Mouse (Mus musculus) brain, adult 10 weeks (tissue): ENCODE data around the gene Olfr1346. TPM values are rescaled to one million over a fixed set of nuclear protein-coding genes. Genes with fewer than 3 reads are reported as not detected.

ENCODE experiments used
- polyA plus RNA-seq: library from polyadenylated mRNA; stranded (reverse); fragments of 350-450 nt; fragmentation: Illumina TruSeq; extraction: RNeasy Lipid Tissue Mini Kit (QIAGEN cat#74804); gene quantifications from one replicate; pipeline ENCODE4 v1.2.3, GENCODE M21; 2015; ENCODE audit warnings: low read depth, low replicate concordance

Gene Olfr1346
- polyA plus RNA-seq = not detected

DNA sequence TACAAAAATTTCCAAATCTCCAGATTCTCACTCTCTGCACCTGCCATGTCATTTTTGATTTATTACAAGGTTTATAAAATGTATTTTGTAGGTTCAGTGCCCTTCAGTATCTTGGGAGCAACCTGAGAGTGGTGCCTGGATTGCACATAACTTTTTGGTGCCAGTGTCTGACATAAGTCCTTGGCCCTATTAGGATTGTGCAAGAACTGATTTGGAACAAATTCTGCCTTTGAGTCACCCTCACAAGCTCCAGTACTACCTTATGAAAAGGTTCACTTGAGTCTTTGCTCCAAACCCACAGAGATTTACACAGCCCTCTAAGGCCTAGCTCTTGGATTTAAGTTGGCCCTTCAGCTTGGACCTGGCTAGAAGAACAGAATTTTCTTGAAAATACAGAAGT, at the start of gene Olfr1346:
Olfr1346 (plus strand) TSS at position 151 of the 400 bp plus-strand sequence.

DNA sequence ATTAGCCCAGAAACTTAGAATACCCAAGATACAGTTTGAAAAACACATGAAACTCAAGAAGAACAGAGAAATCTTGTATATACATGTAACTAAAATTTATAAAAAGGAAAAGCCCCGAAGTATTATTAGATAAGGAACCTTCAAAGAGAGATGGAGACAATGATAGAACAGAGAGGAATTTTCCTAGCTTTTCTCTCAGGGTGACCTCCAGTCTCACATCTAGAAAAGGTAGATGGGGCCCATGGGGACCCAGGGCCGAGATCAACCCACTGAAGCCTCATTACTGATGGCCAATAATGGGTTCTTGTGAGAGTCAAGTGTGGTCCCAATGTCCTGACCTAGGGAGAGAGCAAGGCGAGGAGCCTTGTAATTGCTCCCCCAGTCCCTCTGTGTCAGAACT, 28.5 kb upstream of the Olfr1346 start, which contains the start of gene Olfr1344:
Olfr1344 (plus strand) TSS at position 301 of the 400 bp plus-strand sequence.

DNA sequence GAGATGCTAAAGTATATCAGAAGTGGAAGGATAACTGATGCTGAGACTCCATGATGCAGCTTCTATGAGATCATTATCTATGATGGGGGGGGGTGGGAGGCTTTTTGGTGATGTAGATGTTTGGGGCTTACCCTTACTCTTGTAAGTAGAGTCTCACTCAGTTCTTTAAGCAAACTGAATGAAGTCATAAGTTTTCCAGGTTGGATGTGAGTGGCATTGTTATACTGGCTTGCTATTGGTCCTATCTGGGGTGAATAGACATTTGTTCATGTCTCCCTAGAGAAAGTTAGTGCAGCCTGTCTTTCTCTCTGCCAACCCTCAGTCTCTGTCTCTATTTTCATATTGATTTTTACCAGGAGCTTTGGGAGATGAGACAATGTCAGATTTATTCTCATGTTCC, 11.0 kb upstream of the Olfr1346 start, which contains the start of gene Olfr1336:
Olfr1336 (plus strand) TSS at position 301 of the 400 bp plus-strand sequence.

DNA sequence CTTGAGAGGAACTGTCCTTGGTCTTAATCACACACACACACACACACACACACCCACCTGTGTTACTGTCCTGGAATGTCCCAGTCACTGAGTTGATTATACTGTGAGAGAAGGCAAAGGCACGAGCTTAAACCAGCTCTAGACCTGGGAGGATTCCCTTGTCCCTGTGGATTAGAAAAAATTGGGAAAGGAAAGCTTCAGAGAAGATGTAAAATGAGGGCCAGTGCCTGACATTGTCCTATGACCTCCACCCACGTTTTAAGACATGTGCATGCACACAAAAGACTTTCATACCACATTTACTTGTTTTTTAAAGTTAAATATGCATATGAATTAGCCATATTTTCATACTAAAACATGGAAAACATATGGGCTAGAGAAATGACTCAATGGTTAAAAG, 19.9 kb downstream of the Olfr1346 start, which contains the start of gene Olfr5:
Olfr5 (minus strand) TSS at position 101 of the 400 bp plus-strand sequence.

DNA sequence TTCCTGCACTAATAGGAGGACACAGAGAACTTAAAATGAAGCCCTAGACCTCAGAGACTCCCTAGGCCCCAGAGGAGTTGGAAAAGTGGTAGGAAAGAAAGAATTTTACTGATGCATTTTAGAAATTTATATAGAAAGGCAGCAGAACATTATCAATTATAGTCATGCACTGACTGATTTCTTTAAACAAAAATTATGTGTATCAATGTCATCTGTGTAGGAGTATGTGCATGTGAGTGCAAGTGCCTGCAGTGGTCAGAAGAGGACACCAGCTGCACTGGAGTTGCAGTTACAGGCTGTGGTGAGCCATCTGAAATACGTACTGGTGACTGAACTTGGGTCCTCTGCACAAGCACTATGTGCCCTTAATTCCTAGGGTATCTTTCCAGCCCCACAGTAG, 32.8 kb downstream of the Olfr1346 start, which contains the start of gene Olfr1347:
Olfr1347 (minus strand) TSS at position 101 of the 400 bp plus-strand sequence.

DNA sequence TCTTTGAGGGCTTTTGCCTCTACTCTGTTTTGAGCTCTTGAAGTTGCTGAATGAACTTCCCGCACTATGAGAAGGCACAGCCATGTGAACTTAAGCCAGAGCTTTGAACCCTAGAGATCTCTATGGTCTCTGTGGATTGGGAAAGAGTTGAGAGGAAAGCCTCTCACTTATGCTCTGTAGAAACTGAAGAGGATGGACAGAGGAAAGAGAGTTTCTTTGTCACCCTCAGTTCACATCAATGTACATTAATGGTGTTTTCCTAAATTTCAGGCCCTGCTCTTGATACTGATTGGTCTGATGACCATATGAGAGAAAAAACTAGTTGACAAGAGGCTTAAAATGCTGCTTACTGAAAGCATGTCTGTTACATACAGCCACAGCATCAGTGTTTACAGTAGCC, 41.7 kb downstream of the Olfr1346 start, which contains the start of gene Olfr1348:
Olfr1348 (minus strand) TSS at position 101 of the 400 bp plus-strand sequence.

DNA sequence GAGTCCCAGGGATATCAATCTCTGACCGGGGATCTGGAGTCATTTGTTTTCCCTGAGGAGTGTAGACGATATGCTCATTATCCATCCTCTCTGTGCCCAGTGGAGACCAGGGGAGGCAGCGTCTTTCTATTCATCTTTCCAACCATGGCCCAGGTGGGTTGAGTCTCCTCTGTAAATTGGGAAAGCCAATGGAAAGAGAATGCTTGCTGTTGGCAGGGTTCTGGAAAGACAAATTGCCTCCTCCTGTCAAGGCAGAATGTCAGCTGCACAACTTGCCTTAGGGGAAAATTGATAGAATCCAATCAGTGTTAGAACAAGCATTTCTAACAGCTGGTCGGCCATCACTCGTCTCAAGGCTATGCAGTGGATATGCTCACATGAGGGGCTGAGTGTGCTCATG, 55.9 kb downstream of the Olfr1346 start, which contains the start of gene Olfr1349:
Olfr1349 (minus strand) TSS at position 101 of the 400 bp plus-strand sequence.

Other genes starting within 250 kb of the Olfr1346 start
- gene Zscan5b, start 244.8 kb upstream of the Olfr1346 start, polyA plus RNA-seq = not detected
- not detected for gene Epp13, start 214.4 kb upstream of the Olfr1346 start, polyA plus RNA-seq
- gene Zfp667, start 180.5 kb upstream of the Olfr1346 start, polyA plus RNA-seq = 10.2 TPM
- 6.4 TPM for gene Zfp583, start 135.8 kb upstream of the Olfr1346 start, polyA plus RNA-seq
- gene Gm3854, start 123.3 kb upstream of the Olfr1346 start, polyA plus RNA-seq = 5.1 TPM
- 4.1 TPM for gene Zfp78, start 103.8 kb upstream of the Olfr1346 start, polyA plus RNA-seq
- 5.9 TPM for gene Zfp28, start 83.8 kb upstream of the Olfr1346 start, polyA plus RNA-seq
- gene Smim17, start 68.4 kb upstream of the Olfr1346 start, polyA plus RNA-seq = 18.7 TPM
- 0.13 TPM for gene Gm20715, start 56.8 kb upstream of the Olfr1346 start, polyA plus RNA-seq
- 1.2 TPM for gene Olfr1344, start 28.4 kb upstream of the Olfr1346 start, polyA plus RNA-seq
- not detected for gene Olfr1336, start 10.9 kb upstream of the Olfr1346 start, polyA plus RNA-seq
- not detected for gene Olfr5, start 19.8 kb downstream of the Olfr1346 start, polyA plus RNA-seq
- gene Olfr1347, start 32.7 kb downstream of the Olfr1346 start, polyA plus RNA-seq = not detected
- not detected for gene Olfr1348, start 41.6 kb downstream of the Olfr1346 start, polyA plus RNA-seq
- gene Olfr1349, start 55.8 kb downstream of the Olfr1346 start, polyA plus RNA-seq = not detected
- not detected for gene Olfr1350, start 97.7 kb downstream of the Olfr1346 start, polyA plus RNA-seq
- 7.3 TPM for gene Zim1, start 229.3 kb downstream of the Olfr1346 start, polyA plus RNA-seq